Mouse (Mus musculus) CH12.LX (cell line): ENCODE data around the gene Kirrel3. TPM values are rescaled to one million over a fixed set of nuclear protein-coding genes. Genes with fewer than 3 reads are reported as not detected.

ENCODE experiments used
- DNase-seq: peaks from one replicate; pipeline ENCODE4 v3.0.0-alpha.2; 2013; ENCODE audit errors: extremely low read depth
- H3K27ac ChIP-seq: 2 replicates; pipeline ENCODE4 v1.5.1; 2012; ENCODE audit warnings: low read depth, mild to moderate bottlenecking, control low read depth, moderate library complexity; ENCODE audit not compliant: insufficient read depth
- H3K27me3 ChIP-seq: replicated peaks from 2 replicates; pipeline ENCODE3; 2012; ENCODE audit warnings: inconsistent platforms
- H3K36me3 ChIP-seq, 2 experiments: replicated peaks in 1 of 2; 2 replicates each; pipeline versions ENCODE3 to v1.6.1; 2012; ENCODE audit warnings: inconsistent platforms in 1 of 2, low read length in 1 of 2, mild to moderate bottlenecking in 1 of 2, mixed read lengths in 1 of 2, moderate library complexity in 1 of 2; ENCODE audit not compliant: control insufficient read depth in 1 of 2, insufficient read depth in 1 of 2
- H3K4me1 ChIP-seq, 2 experiments: 2 replicates each; pipeline ENCODE4 v1.6.1; 2012; ENCODE audit warnings: inconsistent platforms in 1 of 2, moderate library complexity in 1 of 2; ENCODE audit not compliant: insufficient read depth in 2 of 2, control insufficient read depth in 1 of 2
- H3K4me2 ChIP-seq: 2 replicates; pipeline ENCODE4 v1.6.1; 2012; ENCODE audit warnings: low read depth, mild to moderate bottlenecking, control low read depth; ENCODE audit not compliant: poor library complexity, insufficient read depth, severe bottlenecking
- H3K4me3 ChIP-seq, 3 experiments: fragments of 150-350 bp in 1 of 3; sonication (generic) in 1 of 3; replicated peaks in 1 of 3; 2 replicates each; pipeline versions ENCODE3 to v1.5.1; 2011 to 2012; ENCODE audit warnings: low read depth in 2 of 3, low read length in 2 of 3, mild to moderate bottlenecking in 2 of 3, moderate library complexity in 2 of 3, control low read depth in 1 of 3, improper control_type of control experiment in 1 of 3, inconsistent platforms in 1 of 3, mixed read lengths in 1 of 3; ENCODE audit not compliant: poor library complexity in 1 of 3
- H3K79me2 ChIP-seq: replicated peaks from 2 replicates; pipeline ENCODE4 v1.6.1; 2012; ENCODE audit warnings: mild to moderate bottlenecking, moderate library complexity; ENCODE audit not compliant: control insufficient read depth, poor library complexity, insufficient read depth, severe bottlenecking; ENCODE audit errors: extremely low read depth
- H3K9ac ChIP-seq: 2 replicates; pipeline ENCODE4 v1.6.1; 2012; ENCODE audit warnings: low read depth, mild to moderate bottlenecking, control low read depth, moderate library complexity; ENCODE audit not compliant: insufficient read depth
- H3K9me3 ChIP-seq: replicated peaks from 2 replicates; pipeline ENCODE3; 2012; ENCODE audit warnings: low read length, inconsistent platforms, mixed read lengths
- ELF1 ChIP-seq: IDR thresholded peaks from 2 replicates; pipeline ENCODE4 v1.6.1; 2014; ENCODE audit warnings: low read depth, mild to moderate bottlenecking, inconsistent platforms, low read length, improper control_type of control experiment
- ETS1 ChIP-seq: conservative IDR thresholded peaks from 2 replicates; pipeline ENCODE4 v1.6.1; 2012; ENCODE audit warnings: low read depth, mild to moderate bottlenecking, inconsistent platforms, low read length, improper control_type of control experiment, moderate library complexity
- GABPA ChIP-seq: IDR thresholded peaks from 2 replicates; pipeline ENCODE4 v1.6.1; 2012; ENCODE audit warnings: low read depth, low read length, improper control_type of control experiment, inconsistent platforms; ENCODE audit not compliant: insufficient replicate concordance
- HCFC1 ChIP-seq: IDR thresholded peaks from 2 replicates; pipeline ENCODE4 v1.6.1; 2012; ENCODE audit warnings: low read depth, mild to moderate bottlenecking, inconsistent platforms, low read length, improper control_type of control experiment
- KAT2A ChIP-seq: IDR thresholded peaks from 2 replicates; pipeline ENCODE4 v1.6.1; 2012; ENCODE audit warnings: low read length, improper control_type of control experiment, inconsistent platforms; ENCODE audit not compliant: insufficient replicate concordance
- MAFK ChIP-seq: IDR thresholded peaks from 2 replicates; pipeline ENCODE4 v1.6.1; 2011; ENCODE audit warnings: low read length, improper control_type of control experiment; ENCODE audit not compliant: insufficient replicate concordance
- MXI1 ChIP-seq: IDR thresholded peaks from 2 replicates; pipeline ENCODE4 v1.6.1; 2011; ENCODE audit warnings: mild to moderate bottlenecking, low read depth, low read length, improper control_type of control experiment
- POLR2A ChIP-seq: IDR thresholded peaks from 2 replicates; pipeline ENCODE4 v1.6.1; 2011; ENCODE audit warnings: low read depth, mild to moderate bottlenecking, improper control_type of control experiment, low read length
- RAD21 ChIP-seq: IDR thresholded peaks from 2 replicates; pipeline ENCODE4 v1.6.1; 2011; ENCODE audit warnings: low read depth, mild to moderate bottlenecking, low read length, improper control_type of control experiment, moderate library complexity
- SMC3 ChIP-seq: IDR thresholded peaks from 2 replicates; pipeline ENCODE4 v1.6.1; 2011; ENCODE audit warnings: low read depth, low read length, improper control_type of control experiment
- UBTF ChIP-seq: IDR thresholded peaks from 2 replicates; pipeline ENCODE4 v1.6.1; 2012; ENCODE audit warnings: low read depth, mild to moderate bottlenecking, inconsistent platforms, low read length, improper control_type of control experiment, moderate library complexity
- USF1 ChIP-seq: IDR thresholded peaks from 2 replicates; pipeline ENCODE4 v1.6.1; 2014; ENCODE audit warnings: low read depth, mild to moderate bottlenecking, inconsistent platforms, low read length, improper control_type of control experiment
- ZKSCAN1 ChIP-seq: IDR thresholded peaks from 2 replicates; pipeline ENCODE4 v1.6.1; 2012; ENCODE audit warnings: low read depth, inconsistent platforms, low read length, improper control_type of control experiment, borderline replicate concordance
- ZNF384 ChIP-seq: IDR thresholded peaks from 2 replicates; pipeline ENCODE4 v1.6.1; 2012; ENCODE audit warnings: low read depth, low read length, improper control_type of control experiment, inconsistent platforms
- dilution Hi-C: fragments of 300-500 bp; cut with MboI; formaldehyde crosslinking; loops from 2 replicates; pipeline ENCODE4 v1.14.3; 2020; ENCODE audit warnings: low sequenced_read_pairs; ENCODE audit not compliant: extremely low pct_unique_long_range_greater_than_20kb, extremely low pct_ligation_motif_present
- in situ Hi-C: fragments of 300-500 bp; cut with MboI; formaldehyde crosslinking; loops from 3 replicates; pipeline ENCODE4 v1.14.3; 2019; ENCODE audit warnings: low sequenced_read_pairs, low pct_ligation_motif_present, low pct_unique_long_range_greater_than_20kb, mixed read lengths
- polyA plus RNA-seq: library from polyadenylated mRNA; unstranded; fragments of >175 nt; gene quantifications from 2 replicates; pipeline ENCODE4 v1.2.1, GENCODE M21; 2012; ENCODE audit warnings: low read depth; ENCODE audit not compliant: insufficient read length
- total RNA-seq, 2 experiments: library from RNA; depleted of rRNA; stranded (reverse); fragments of 300-350 nt in 1 of 2; fragments of >200 nt in 1 of 2; gene quantifications; 2 replicates each; pipeline ENCODE4 v1.2.3; 2012 to 2014

Gene Kirrel3
- total and polyA plus RNA-seq, 3 experiments = not detected

- H3K4me1 ChIP-seq = peaks cover 38 to 62% of the 10 kb centered on the region in 2 experiments
- H3K27me3 ChIP-seq = peaks cover 2% of the 10 kb centered on the region
- H3K27ac ChIP-seq = no peak overlapping the region
- in situ Hi-C loops = no loop called here
- H3K9ac ChIP-seq = no peak overlapping the region
- no peaks in the 10 kb centered on the region for H3K79me2 ChIP-seq
- TF ChIP-seq ELF1 (no peak), ETS1 (peak; percentile 22; the same call in 1 of the 2 replicates)
- TF ChIP-seq, all 38 proteins: peak for 1
- no peaks in the 10 kb centered on the region for H3K9me3 ChIP-seq
- dilution Hi-C loops = no loop called here
- no peaks in the 10 kb centered on the region for H3K36me3 ChIP-seq
- DNase-seq = no peak
- no peak overlapping the region for H3K4me3 ChIP-seq
- H3K4me2 ChIP-seq = no peak overlapping the region
These were observed 500.5 kb downstream of the Kirrel3 start for GRCm38 (mm10) chr9:34986156-34986555.

GRCm38 (mm10) chr9:34987422-34988148 is 501.9 kb downstream of the Kirrel3 start:
- no peak overlapping the region for H3K27ac ChIP-seq
- TF ChIP-seq POLR2A = no peak
- TF ChIP-seq SMC3 = no peak
- no peak for TF ChIP-seq USF1
- TF ChIP-seq UBTF = no peak
- TF ChIP-seq RAD21 = no peak
- no peak for TF ChIP-seq MAFK
- peak overlapping the region; percentile 45; the same call in 1 of the 2 replicates for H3K4me2 ChIP-seq
- DNase-seq = no peak
- no peaks in the 10 kb centered on the region for H3K79me2 ChIP-seq
- peaks cover 2% of the 10 kb centered on the region for H3K27me3 ChIP-seq
- H3K4me1 ChIP-seq = peaks cover 38 to 63% of the 10 kb centered on the region in 2 experiments
- H3K9ac ChIP-seq = no peak overlapping the region
- no peaks in the 10 kb centered on the region for H3K9me3 ChIP-seq
- in situ Hi-C loops = no loop called here
- H3K36me3 ChIP-seq = no peaks in the 10 kb centered on the region
- no peak overlapping the region for H3K4me3 ChIP-seq
- dilution Hi-C loops = no loop called here

GRCm38 (mm10) chr9:34988683-34989082 is 503.0 kb downstream of the Kirrel3 start:
- dilution Hi-C loops = no loop called here
- peaks cover 38 to 61% of the 10 kb centered on the region in 2 experiments for H3K4me1 ChIP-seq

More at GRCm38 (mm10) chr9:34988683-34989082, 503.0 kb downstream of the Kirrel3 start:
- Histone ChIP-seq H3K9ac (no peak overlapping the region), H3K27ac (no peak overlapping the region), H3K27me3 (peaks cover 2% of the 10 kb centered on the region), H3K36me3 (no peaks in the 10 kb centered on the region), H3K79me2 (no peaks in the 10 kb centered on the region), H3K4me2 (no peak overlapping the region), H3K9me3 (no peaks in the 10 kb centered on the region), H3K4me3 (no peak overlapping the region)
- in situ Hi-C loops = no loop called here
- DNase-seq = no peak
- TF ChIP-seq ETS1 (no peak), GABPA (no peak), MXI1 (no peak), ZNF384 (no peak), HCFC1 (no peak), ZKSCAN1 (no peak), KAT2A (no peak)
